Mouse (Mus musculus) left cerebral cortex, postnatal 36 days (tissue): Measurements from ENCODE around the gene Sntg2. TPM values are rescaled to one million over a fixed set of nuclear protein-coding genes. Genes with fewer than 3 reads are reported as not detected.

Experiments
- DNase-seq, 2 experiments: peaks; one replicate each; pipeline ENCODE4 v3.0.0; 2021 to 2022; ENCODE audit warnings: low spot score in 2 of 2, mixed read lengths in 1 of 2
- intact Hi-C: fragments of 180-260 bp; cut with DNase I; formaldehyde crosslinking; loops from one replicate; pipeline ENCODE4 v1.15.1; 2025
- total RNA-seq, 2 experiments: library from RNA; stranded (reverse); gene quantifications; 2 replicates each; pipeline ENCODE4 v1.2.3; 2021

The Sntg2 gene
- total RNA-seq, 2 experiments from 2014 or later: 6.3 to 9.3 TPM

GRCm38 (mm10) chr12:30292724-30293560 lies 80.2 kb downstream of the Sntg2 start:
- intact Hi-C loops: no loop called here
- no peak for DNase-seq

GRCm38 (mm10) chr12:30286888-30287573 lies 86.1 kb downstream of the Sntg2 start:
- intact Hi-C loops: no loop called here

GRCm38 (mm10) chr12:30283741-30284140 lies 89.4 kb downstream of the Sntg2 start:
- no peak for DNase-seq
- intact Hi-C loops: no loop called here

More at GRCm38 (mm10) chr12:30286888-30287573, 86.1 kb downstream of the Sntg2 start:
- no peak for DNase-seq

- intact Hi-C loops: no loop called here
These were observed 100.8 kb downstream of the Sntg2 start for GRCm38 (mm10) chr12:30272242-30272985.

GRCm38 (mm10) chr12:30264206-30264605 lies 109.0 kb downstream of the Sntg2 start:
- intact Hi-C loops: no loop called here
- DNase-seq: no peak

More at GRCm38 (mm10) chr12:30272242-30272985, 100.8 kb downstream of the Sntg2 start:
- no peak for DNase-seq

- intact Hi-C loops: no loop called here
- DNase-seq: no peak
These were observed 112.0 kb downstream of the Sntg2 start for GRCm38 (mm10) chr12:30261187-30261586.

- no peak for DNase-seq
- intact Hi-C loops: no loop called here
These were observed 114.5 kb downstream of the Sntg2 start for GRCm38 (mm10) chr12:30258641-30259040.

GRCm38 (mm10) chr12:30257664-30258063 lies 115.5 kb downstream of the Sntg2 start:
- intact Hi-C loops: no loop called here
- no peak for DNase-seq

GRCm38 (mm10) chr12:30256207-30256606 lies 117.0 kb downstream of the Sntg2 start:
- intact Hi-C loops: no loop called here

GRCm38 (mm10) chr12:30254581-30254980 lies 118.6 kb downstream of the Sntg2 start:
- intact Hi-C loops: no loop called here
- DNase-seq: no peak

More at GRCm38 (mm10) chr12:30256207-30256606, 117.0 kb downstream of the Sntg2 start:
- DNase-seq: no peak

GRCm38 (mm10) chr12:30252381-30252780 lies 120.8 kb downstream of the Sntg2 start:
- intact Hi-C loops: no loop called here
- no peak for DNase-seq

- DNase-seq: peak in 1 of 2 experiments; percentile 45
- intact Hi-C loops: no loop called here
These were observed 121.8 kb downstream of the Sntg2 start for GRCm38 (mm10) chr12:30251283-30251829.

- intact Hi-C loops: no loop called here
- DNase-seq: no peak
These were observed 124.1 kb downstream of the Sntg2 start for GRCm38 (mm10) chr12:30249068-30249467.

GRCm38 (mm10) chr12:30246286-30246945 lies 126.8 kb downstream of the Sntg2 start:
- intact Hi-C loops: no loop called here
- DNase-seq: peak; percentile 39 to 64

- intact Hi-C loops: no loop called here
- DNase-seq: peak; percentile 51 to 61
These were observed 129.0 kb downstream of the Sntg2 start for GRCm38 (mm10) chr12:30244194-30244593.

- DNase-seq: no peak
- intact Hi-C loops: no loop called here
These were observed 132.3 kb downstream of the Sntg2 start for GRCm38 (mm10) chr12:30240891-30241290.

- no peak for DNase-seq
- intact Hi-C loops: no loop called here
These were observed 138.2 kb downstream of the Sntg2 start for GRCm38 (mm10) chr12:30234940-30235339.

- intact Hi-C loops: no loop called here
- no peak for DNase-seq
These were observed 145.2 kb downstream of the Sntg2 start for GRCm38 (mm10) chr12:30228004-30228403.

- no peak for DNase-seq
- intact Hi-C loops: no loop called here
These were observed 146.9 kb downstream of the Sntg2 start for GRCm38 (mm10) chr12:30226247-30226646.
